Mouse (Mus musculus) 416B (cell line): ENCODE results near the gene Ghr.
A peak's percentile ranks its signal among the peaks of the same experiment; 100 is the strongest.

ENCODE experiments used
- DNase-seq: peaks from one replicate; pipeline ENCODE4 v3.0.0; 2011; ENCODE audit warnings: low read depth

Ghr gene

GRCm38 (mm10) chr15:3290435-3290834 lies 292.9 kb downstream of the Ghr start:
- peak; percentile 30 for DNase-seq

DNA sequence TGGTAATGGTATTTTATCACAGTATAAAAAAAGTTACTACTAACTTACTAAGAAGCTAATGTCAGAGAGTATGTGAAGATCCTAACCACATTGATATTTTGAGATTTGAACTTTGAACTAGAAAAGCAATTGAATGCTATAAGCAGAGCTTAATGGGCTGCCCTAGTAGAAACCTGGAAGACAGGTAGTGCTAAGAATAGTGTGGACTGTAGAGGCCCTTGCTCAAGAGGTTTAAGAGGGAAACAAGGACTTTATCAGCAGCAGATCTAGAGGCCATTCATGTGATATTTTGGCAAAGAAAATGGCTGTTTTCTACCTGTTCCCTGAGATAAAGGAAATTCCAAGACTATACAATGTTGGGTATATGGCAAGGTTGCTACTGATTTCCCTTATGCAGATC lies 297.3 kb downstream of the Ghr start:
- no peak for DNase-seq

DNA sequence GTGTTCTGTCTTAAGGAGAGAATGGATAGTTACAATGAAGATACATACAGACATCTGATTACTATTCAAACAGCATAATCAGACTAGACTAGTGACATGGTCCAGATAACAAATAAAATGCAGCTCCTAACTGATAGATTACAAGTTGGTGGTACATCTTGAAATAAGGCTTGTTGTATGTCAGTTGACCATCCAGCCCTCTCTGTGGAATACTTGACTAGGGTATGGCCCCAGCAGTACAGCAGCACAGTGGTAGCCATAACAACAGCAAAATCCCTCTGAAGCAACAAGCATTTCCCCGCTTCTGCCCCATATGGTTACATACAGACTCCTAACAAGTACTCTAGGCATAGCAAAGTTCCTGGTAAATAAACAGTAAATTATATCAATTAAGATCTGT lies 301.6 kb downstream of the Ghr start:
- DNase-seq: no peak

- DNase-seq: peak; percentile 17
These were observed 302.1 kb downstream of the Ghr start for GRCm38 (mm10) chr15:3281216-3281615.

DNA sequence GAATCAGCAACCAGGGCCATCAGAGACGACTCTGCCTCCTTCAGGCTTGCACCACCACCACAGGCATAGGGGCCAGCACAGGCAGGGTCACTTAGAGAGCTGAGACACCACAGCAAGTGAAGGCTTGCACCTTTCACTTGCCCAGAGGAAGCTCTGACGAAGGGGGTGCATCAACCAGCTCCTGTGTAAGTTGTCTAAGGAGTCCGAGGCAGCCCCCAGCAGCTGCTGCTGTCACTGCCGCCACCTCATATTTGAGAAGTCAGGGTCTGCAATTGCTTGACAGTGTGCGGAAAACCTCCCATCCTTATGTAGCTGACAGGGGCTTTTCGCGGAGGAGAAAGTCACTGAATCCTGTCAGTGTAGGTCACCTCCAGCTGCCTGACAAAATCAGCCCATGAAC lies 304.1 kb downstream of the Ghr start:
- no peak for DNase-seq

GRCm38 (mm10) chr15:3277391-3277790 lies 305.9 kb downstream of the Ghr start:
- peak; percentile 36 for DNase-seq

DNA sequence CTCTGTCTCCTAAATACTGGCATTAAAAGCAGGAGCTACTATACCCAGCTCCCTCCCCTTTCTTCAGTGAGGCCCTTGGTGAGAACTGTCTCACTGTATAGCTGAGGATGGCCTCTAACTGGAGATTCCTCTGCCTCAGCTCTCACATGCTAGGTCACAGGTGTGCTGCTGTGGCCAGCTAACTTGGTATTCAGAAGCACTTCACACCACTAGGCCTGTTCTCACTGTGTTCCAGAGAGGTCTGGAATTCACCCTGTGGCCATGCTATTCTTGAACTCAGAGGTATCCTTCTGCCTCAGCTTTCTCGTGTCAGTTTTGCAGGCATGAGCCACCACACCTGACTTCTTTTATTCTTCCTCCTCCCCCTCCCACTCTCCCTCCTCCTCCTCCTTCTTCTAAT lies 310.1 kb downstream of the Ghr start:
- DNase-seq: no peak

DNA sequence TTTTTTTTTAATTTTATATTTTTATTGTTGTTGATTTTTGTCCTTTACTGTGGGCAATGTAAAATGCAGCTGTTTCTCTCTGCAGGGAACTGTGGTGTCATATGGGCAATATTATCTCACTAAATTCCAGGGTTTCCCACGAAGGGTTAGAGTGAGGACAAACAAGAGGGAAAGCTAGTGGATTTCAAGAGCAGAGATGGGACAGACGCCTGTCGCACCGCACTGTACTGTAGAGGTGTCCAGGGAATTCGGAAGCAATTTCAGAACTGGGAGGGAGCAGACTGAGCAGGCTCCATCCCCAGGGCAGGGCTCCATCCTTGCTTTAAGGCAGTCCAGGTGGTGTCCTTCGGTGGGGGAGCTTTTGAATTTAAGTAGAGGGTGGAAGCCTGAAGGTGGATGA lies 312.1 kb downstream of the Ghr start:
- DNase-seq: no peak

DNA sequence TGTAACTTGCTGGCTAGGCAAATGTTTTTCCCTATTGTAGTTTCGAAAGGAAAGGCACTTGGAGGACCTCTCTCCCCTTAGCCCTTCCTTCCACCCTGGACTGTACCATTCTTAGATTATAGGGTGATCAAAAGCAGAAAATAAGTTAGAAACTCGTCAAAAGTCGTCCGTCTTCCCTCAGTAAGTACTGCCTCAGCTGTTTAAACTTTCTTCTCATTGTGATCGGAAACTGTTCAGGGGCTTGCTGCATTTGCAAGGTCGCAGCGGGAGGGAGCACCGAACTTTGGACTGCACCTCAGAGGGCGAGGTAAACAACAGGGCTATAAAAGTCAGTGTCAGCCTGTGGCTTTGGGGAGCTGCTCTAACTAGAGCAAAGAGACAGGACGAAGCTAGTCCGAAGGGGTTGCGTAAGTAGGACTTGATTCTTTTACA lies 312.6 kb downstream of the Ghr start:
- peak; percentile 90 for DNase-seq

DNA sequence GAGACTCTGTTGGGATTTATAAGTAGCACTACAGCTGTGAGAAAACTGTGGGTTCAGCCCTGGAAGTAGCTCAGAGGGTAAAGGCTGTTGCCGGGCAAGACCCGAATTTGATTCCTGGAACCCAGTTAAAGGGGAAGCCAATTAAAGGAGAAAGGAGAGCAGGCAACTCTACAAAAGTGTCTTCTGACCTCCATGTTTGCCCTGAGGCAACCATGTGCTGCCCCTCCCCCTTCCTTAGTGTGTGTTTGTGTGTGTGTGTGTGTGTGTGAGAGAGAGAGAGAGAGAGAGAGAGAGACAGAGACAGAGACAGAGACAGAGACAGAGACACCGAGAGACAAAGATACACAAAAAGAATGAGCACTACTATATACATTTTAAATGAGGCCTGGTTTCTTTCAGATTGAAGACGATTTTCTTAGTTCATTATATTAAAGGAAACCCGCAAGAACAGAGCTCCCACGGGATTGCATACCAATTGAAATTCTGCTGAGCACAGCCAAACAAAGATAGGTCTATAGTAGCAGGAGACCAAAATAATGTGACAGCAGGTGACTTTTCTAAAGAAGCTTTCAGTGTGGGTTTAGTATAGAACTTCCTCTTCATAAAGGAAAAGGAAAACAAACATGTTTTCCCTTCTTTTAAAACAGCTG lies 313.2 kb downstream of the Ghr start:
- peak; percentile 9 for DNase-seq

DNA sequence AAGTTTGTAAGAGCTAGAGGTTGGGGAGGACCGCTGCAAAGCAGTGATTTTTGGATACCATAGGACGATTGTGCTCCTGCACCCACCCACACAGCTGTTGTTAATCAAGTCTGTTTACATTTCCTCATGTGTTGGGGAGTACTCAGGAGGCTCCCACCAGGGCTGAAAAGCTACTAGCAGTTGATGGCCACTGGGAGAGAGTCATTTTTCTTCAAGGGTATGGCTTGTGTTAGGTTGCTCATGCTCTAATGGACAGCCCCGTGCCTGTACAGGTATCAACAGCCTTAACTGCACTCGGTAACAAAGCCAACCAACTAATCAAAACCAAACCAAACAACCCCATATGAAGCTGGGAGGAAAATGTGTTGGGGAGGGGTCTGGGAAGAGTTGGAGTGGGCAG lies 313.8 kb downstream of the Ghr start:
- DNase-seq: no peak

GRCm38 (mm10) chr15:3268247-3268646 lies 315.0 kb downstream of the Ghr start, which contains the start of gene Selenop:
Gene Selenop, plus strand, starts transcription at chr15:3268547.
- no peak for DNase-seq
